Mouse (Mus musculus) kidney, postnatal 0 days (tissue): ENCODE measurements around the gene Rln1. TPM values are rescaled to one million over a fixed set of nuclear protein-coding genes. Genes with fewer than 3 reads are reported as not detected.

Experiments
- ATAC-seq: fragments of 200-750 bp; cut with Nextera tagmentation; replicated peaks from 2 replicates; pipeline ENCODE4 v1.8.0; 2017; ENCODE audit warnings: low read depth, moderate number of reproducible peaks, moderate TSS enrichment, moderate library complexity; ENCODE audit not compliant: low FRiP score
- DNase-seq: peaks from one replicate; pipeline ENCODE4 v3.0.0-alpha.2; 2016; ENCODE audit warnings: low spot score
- H3K27ac ChIP-seq: fragments of 300-500 bp; sonication (generic); 2 replicates; pipeline ENCODE4 v1.5.1; 2014; ENCODE audit warnings: mild to moderate bottlenecking
- H3K27me3 ChIP-seq: fragments of 300-500 bp; sonication (generic); 2 replicates; pipeline ENCODE4 v1.6.1; 2014; ENCODE audit warnings: low read length, mixed read lengths; ENCODE audit not compliant: insufficient read depth
- H3K36me3 ChIP-seq: fragments of 300-500 bp; sonication (generic); 2 replicates; pipeline ENCODE4 v1.6.1; 2014; ENCODE audit warnings: low read length, mixed read lengths; ENCODE audit not compliant: insufficient read depth
- H3K4me1 ChIP-seq: fragments of 300-500 bp; sonication (generic); replicated peaks from 2 replicates; pipeline ENCODE4 v1.6.1; 2014; ENCODE audit warnings: antibody characterized with exemption, low read length, mixed read lengths; ENCODE audit not compliant: insufficient read depth
- H3K4me2 ChIP-seq: fragments of 300-500 bp; sonication (generic); 2 replicates; pipeline ENCODE4 v1.6.1; 2014; ENCODE audit warnings: mild to moderate bottlenecking, low read length, moderate library complexity, mixed read lengths
- H3K4me3 ChIP-seq: fragments of 300-500 bp; sonication (generic); replicated peaks from 2 replicates; pipeline ENCODE4 v1.5.1; 2014; ENCODE audit warnings: low read depth, low read length
- H3K9ac ChIP-seq: fragments of 300-500 bp; sonication (generic); 2 replicates; pipeline ENCODE4 v1.6.1; 2014; ENCODE audit warnings: low read depth, low read length
- H3K9me3 ChIP-seq: fragments of 300-500 bp; sonication (generic); replicated peaks from 2 replicates; pipeline ENCODE4 v1.6.1; 2016; ENCODE audit warnings: low read length, inconsistent platforms, mixed read lengths
- CTCF ChIP-seq: IDR thresholded peaks from 2 replicates; pipeline ENCODE4 v1.5.1; 2016; ENCODE audit warnings: antibody characterized with exemption, low read depth, mild to moderate bottlenecking, moderate library complexity
- WGBS: fragments of 180-500 bp; shearing (Covaris S2); extraction: QIAGEN DNeasy Blood & Tissue Kit; methylation state at CpG from one replicate; pipeline ENCODE4 v1.1.7; 2014; 5-methylcytosine and 5-hydroxymethylcytosine counted together
- polyA plus RNA-seq: library from polyadenylated mRNA; unstranded; fragments of >200 nt; fragmentation: Nextera tagmentation; extraction: Ambion mirVana; gene quantifications from 2 replicates; pipeline ENCODE4 v1.2.1, GENCODE M21; 2015

Gene Rln1
- polyA plus RNA-seq, 1 experiment from 2014 or later = 0.33 TPM

GRCm38 (mm10) chr19:29325852-29326180 lies 8.7 kb downstream of the Rln1 start:
- DNase-seq (no peak), ATAC-seq (no peak)
- 55% methylated on average over 9 of the region's 9 CpGs for WGBS
- no peak for TF ChIP-seq CTCF
- Histone ChIP-seq H3K4me1 (no peaks in the 10 kb centered on the region), H3K4me3 (peak overlapping the region; percentile 28), H3K27me3 (no peaks in the 10 kb centered on the region), H3K9me3 (no peaks in the 10 kb centered on the region), H3K9ac (no peak overlapping the region), H3K36me3 (no peaks in the 10 kb centered on the region), H3K4me2 (peak overlapping the region; percentile 62), H3K27ac (0 out of 2 replicates have a peak overlapping the region, but pooled peaks have one; percentile 2)

GRCm38 (mm10) chr19:29325053-29325851 lies 9.2 kb downstream of the Rln1 start, which contains the start of gene Insl6:
Gene Insl6 (minus strand): TSS chr19:29325356.
- TF ChIP-seq CTCF = no peak
- Histone ChIP-seq H3K9me3 (no peaks in the 10 kb centered on the region), H3K4me2 (peak within 1 kb of the TSS; percentile 62), H3K27me3 (no peaks in the 10 kb centered on the region), H3K36me3 (no peaks in the 10 kb centered on the region), H3K4me1 (no peaks in the 10 kb centered on the region), H3K4me3 (peak within 1 kb of the TSS; percentile 28), H3K27ac (0 out of 2 replicates have a peak within 1 kb of the TSS, but pooled peaks have one; percentile 2), H3K9ac (peak within 1 kb of the TSS; percentile 46)
- WGBS = 2% methylated on average over 29 of the region's 31 CpGs
- peak; percentile 95 for ATAC-seq
- peak; percentile 75 for DNase-seq

GRCm38 (mm10) chr19:29323416-29324049 lies 10.9 kb downstream of the Rln1 start:
- no peak overlapping the region for H3K27ac ChIP-seq
- no peaks in the 10 kb centered on the region for H3K36me3 ChIP-seq
- H3K9ac ChIP-seq = no peak overlapping the region
- no peak overlapping the region for H3K4me2 ChIP-seq
- no peak for ATAC-seq
- 66% methylated on average over 8 of the region's 8 CpGs for WGBS
- DNase-seq = no peak
- H3K4me3 ChIP-seq = no peak overlapping the region
- H3K27me3 ChIP-seq = no peaks in the 10 kb centered on the region
- H3K9me3 ChIP-seq = no peaks in the 10 kb centered on the region
- TF ChIP-seq CTCF = no peak
- H3K4me1 ChIP-seq = no peaks in the 10 kb centered on the region

- DNase-seq (no peak), ATAC-seq (no peak)
- Histone ChIP-seq H3K27ac (no peak overlapping the region), H3K36me3 (peaks cover 3% of the 10 kb centered on the region; the same call in 1 of the 2 replicates), H3K9ac (no peak overlapping the region), H3K9me3 (peaks cover 8% of the 10 kb centered on the region; the same call in 1 of the 2 replicates), H3K4me1 (no peaks in the 10 kb centered on the region), H3K27me3 (no peaks in the 10 kb centered on the region), H3K4me2 (no peak overlapping the region), H3K4me3 (no peak overlapping the region)
- TF ChIP-seq CTCF = no peak
- 81% methylated on average over 7 of the region's 7 CpGs for WGBS
Observed at GRCm38 (mm10) chr19:29312661-29313060, 21.8 kb downstream of the Rln1 start.

GRCm38 (mm10) chr19:29311791-29312190 lies 22.7 kb downstream of the Rln1 start:
- H3K4me1 ChIP-seq = no peaks in the 10 kb centered on the region
- TF ChIP-seq CTCF = no peak
- DNase-seq (no peak), ATAC-seq (no peak)
- no peak overlapping the region for H3K27ac ChIP-seq
- H3K4me2 ChIP-seq = no peak overlapping the region
- no peaks in the 10 kb centered on the region for H3K27me3 ChIP-seq
- peaks cover 3% of the 10 kb centered on the region; the same call in 1 of the 2 replicates for H3K36me3 ChIP-seq
- no peak overlapping the region for H3K4me3 ChIP-seq
- 72% methylated on average over 8 of the region's 8 CpGs for WGBS
- no peak overlapping the region for H3K9ac ChIP-seq
- H3K9me3 ChIP-seq = peaks cover 8% of the 10 kb centered on the region; the same call in 1 of the 2 replicates

- Histone ChIP-seq H3K4me1 (no peaks in the 10 kb centered on the region), H3K9ac (no peak overlapping the region)
Observed at GRCm38 (mm10) chr19:29308832-29309231, 25.6 kb downstream of the Rln1 start.

More at GRCm38 (mm10) chr19:29308832-29309231, 25.6 kb downstream of the Rln1 start:
- H3K4me2 ChIP-seq = no peak overlapping the region
- no peak for DNase-seq
- peaks cover 5% of the 10 kb centered on the region; the same call in 1 of the 2 replicates for H3K36me3 ChIP-seq
- H3K9me3 ChIP-seq = no peaks in the 10 kb centered on the region
- H3K27me3 ChIP-seq = no peaks in the 10 kb centered on the region
- H3K27ac ChIP-seq = no peak overlapping the region
- TF ChIP-seq CTCF = peak; percentile 39; the same call in 1 of the 2 replicates
- H3K4me3 ChIP-seq = no peak overlapping the region
- no peak for ATAC-seq
